Mouse (Mus musculus) myocyte (in vitro differentiated cells): ENCODE results near the gene Plpp7. TPM values are rescaled to one million over a fixed set of nuclear protein-coding genes. Genes with fewer than 3 reads are reported as not detected.

Experiments used
- H3K27me3 ChIP-seq: one replicate; pipeline ENCODE4 v1.6.1; 2011; ENCODE audit not compliant: control insufficient read depth, insufficient read depth, insufficient read length
- H3K36me3 ChIP-seq: one replicate; pipeline ENCODE4 v1.6.1; 2011; ENCODE audit not compliant: control insufficient read depth, insufficient read depth
- H3K4me2 ChIP-seq: one replicate; pipeline ENCODE4 v1.6.1; 2011; ENCODE audit warnings: low read depth, control low read depth
- H3K4me3 ChIP-seq: one replicate; pipeline ENCODE4 v1.5.1; 2011; ENCODE audit warnings: mild to moderate bottlenecking, control low read depth, moderate library complexity
- H3K79me2 ChIP-seq: one replicate; pipeline ENCODE4 v1.6.1; 2011; ENCODE audit not compliant: control insufficient read depth, insufficient read depth
- H3ac ChIP-seq: one replicate; pipeline ENCODE4 v1.6.1; 2011; ENCODE audit not compliant: control insufficient read depth, insufficient read length
- CEBPB ChIP-seq: IDR thresholded peaks from 2 replicates; pipeline ENCODE4 v1.6.1; 2011; ENCODE audit warnings: mild to moderate bottlenecking, moderate library complexity; ENCODE audit not compliant: poor library complexity, insufficient read depth, severe bottlenecking
- E2F4 ChIP-seq: IDR thresholded peaks from one replicate; pipeline ENCODE4 v1.6.1; 2011; ENCODE audit warnings: mild to moderate bottlenecking, control low read depth, moderate library complexity; ENCODE audit not compliant: insufficient read depth
- MAX ChIP-seq: IDR thresholded peaks from one replicate; pipeline ENCODE4 v1.6.1; 2011; ENCODE audit warnings: low read depth, mild to moderate bottlenecking, control low read depth
- MYOD1 ChIP-seq, 3 experiments: IDR thresholded peaks; one replicate each; pipeline ENCODE4 v1.6.1; 2011; ENCODE audit warnings: control low read depth in 2 of 3, low read depth in 2 of 3, mild to moderate bottlenecking in 2 of 3, moderate library complexity in 1 of 3; ENCODE audit not compliant: insufficient read length in 2 of 3, control insufficient read depth in 1 of 3
- MYOG ChIP-seq, 3 experiments: IDR thresholded peaks; one replicate each; pipeline ENCODE4 v1.6.1; 2011; ENCODE audit warnings: control low read depth in 2 of 3, low read depth in 2 of 3, mild to moderate bottlenecking in 2 of 3; ENCODE audit not compliant: insufficient read length in 2 of 3, control insufficient read depth in 1 of 3, insufficient read depth in 1 of 3
- POLR2A ChIP-seq: IDR thresholded peaks from one replicate; pipeline ENCODE4 v1.6.1; 2011; ENCODE audit warnings: low read depth, mild to moderate bottlenecking, control low read depth, moderate library complexity; ENCODE audit not compliant: insufficient read length
- POLR2AphosphoS2 ChIP-seq: IDR thresholded peaks from one replicate; pipeline ENCODE4 v1.6.1; 2011; ENCODE audit warnings: low read depth, control low read depth; ENCODE audit not compliant: insufficient read length
- REST ChIP-seq: IDR thresholded peaks from one replicate; pipeline ENCODE4 v1.6.1; 2011; ENCODE audit warnings: mild to moderate bottlenecking, control low read depth, moderate library complexity; ENCODE audit not compliant: insufficient read depth, insufficient read length
- SRF ChIP-seq: IDR thresholded peaks from one replicate; pipeline ENCODE4 v1.6.1; 2011; ENCODE audit warnings: low read depth; ENCODE audit not compliant: control insufficient read depth, insufficient read length
- TCF12 ChIP-seq: IDR thresholded peaks from one replicate; pipeline ENCODE4 v1.6.1; 2011; ENCODE audit warnings: mild to moderate bottlenecking, control low read depth; ENCODE audit not compliant: poor library complexity, insufficient read depth, severe bottlenecking
- TCF3 ChIP-seq: IDR thresholded peaks from one replicate; pipeline ENCODE4 v1.6.1; 2011; ENCODE audit warnings: low read depth, control low read depth; ENCODE audit not compliant: insufficient read length
- USF1 ChIP-seq: IDR thresholded peaks from one replicate; pipeline ENCODE4 v1.6.1; 2011; ENCODE audit warnings: low read depth, mild to moderate bottlenecking, control low read depth, moderate library complexity
- polyA plus RNA-seq: library from polyadenylated mRNA; unstranded; fragments of >200 nt; fragmentation: generic; extraction: Trizol; gene quantifications from one replicate; pipeline ENCODE4 v1.2.1, GENCODE M21; 2012; ENCODE audit warnings: missing spikeins

The Plpp7 gene
- polyA plus RNA-seq, 1 experiment = 60.6 TPM

GRCm38 (mm10) chr2:32077744-32078143 lies 17.6 kb upstream of the Plpp7 start:
- peak overlapping the region; percentile 24 for H3K4me2 ChIP-seq
- H3ac ChIP-seq = no peak overlapping the region
- no peaks in the 10 kb centered on the region for H3K36me3 ChIP-seq
- no peaks in the 10 kb centered on the region for H3K79me2 ChIP-seq
- no peak overlapping the region for H3K4me3 ChIP-seq
- TF ChIP-seq SRF (no peak), TCF3 (no peak), TCF12 (no peak), CEBPB (no peak), USF1 (no peak), MYOD1 (IDR thresholded peaks at IDR 0.05; ENCODE audit: control insufficient read depth in 1 of 3, insufficient read length in 2 of 3, low read depth in 2 of 3) (no peak)
- peaks cover 35% of the 10 kb centered on the region for H3K27me3 ChIP-seq

GRCm38 (mm10) chr2:32078522-32078921 lies 16.8 kb upstream of the Plpp7 start:
- Histone ChIP-seq H3K27me3 (peaks cover 34% of the 10 kb centered on the region), H3K4me2 (peak overlapping the region; percentile 24), H3ac (no peak overlapping the region), H3K36me3 (no peaks in the 10 kb centered on the region), H3K79me2 (no peaks in the 10 kb centered on the region), H3K4me3 (no peak overlapping the region)
- no peak for TF ChIP-seq REST
- TF ChIP-seq POLR2A = no peak

DNA sequence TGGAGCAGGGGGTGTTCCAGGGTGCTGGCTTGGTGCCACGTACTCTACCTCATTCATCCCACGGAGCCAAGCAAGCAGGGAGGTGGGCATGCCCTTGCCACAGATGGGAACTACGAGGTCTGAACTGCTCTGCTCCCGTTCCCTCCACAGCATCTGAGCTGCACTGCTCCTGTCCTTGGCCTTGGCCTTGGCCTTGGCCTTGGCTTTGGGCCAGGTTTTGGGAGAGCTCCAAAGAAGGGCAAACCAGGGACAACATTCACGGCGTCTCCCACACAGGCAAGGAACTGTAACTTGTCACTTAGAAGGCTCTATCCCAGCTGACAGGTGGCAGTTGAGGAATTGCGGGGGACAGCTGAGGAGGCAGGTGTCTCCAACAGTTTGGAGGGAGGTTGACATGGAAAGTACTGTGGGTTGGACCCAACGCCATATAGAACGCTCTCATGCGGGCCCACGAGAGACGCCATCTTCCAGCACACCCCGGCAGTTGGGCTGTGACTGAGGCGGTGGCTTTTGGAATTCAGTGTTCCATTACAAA lies 16.1 kb upstream of the Plpp7 start:
- H3K36me3 ChIP-seq = no peaks in the 10 kb centered on the region
- TF ChIP-seq POLR2AphosphoS2 (peak; percentile 23), MAX (no peak), MYOG (IDR thresholded peaks at IDR 0.05; ENCODE audit: control insufficient read depth in 1 of 3, insufficient read depth in 1 of 3, insufficient read length in 2 of 3, low read depth in 2 of 3) (peak in 2 of 3 experiments; percentile 6 to 84), CEBPB (no peak), POLR2A (peak; percentile 46), MYOD1 (IDR thresholded peaks at IDR 0.05; ENCODE audit: control insufficient read depth in 1 of 3, insufficient read length in 2 of 3, low read depth in 2 of 3) (peak in 2 of 3 experiments; percentile 77 to 94), SRF (no peak), REST (no peak), E2F4 (no peak), USF1 (no peak), TCF12 (peak; percentile 64), TCF3 (no peak)
- no peaks in the 10 kb centered on the region for H3K79me2 ChIP-seq
- peak overlapping the region; percentile 50 for H3K4me2 ChIP-seq
- H3K4me3 ChIP-seq = no peak overlapping the region
- peaks cover 35% of the 10 kb centered on the region for H3K27me3 ChIP-seq
- H3ac ChIP-seq = no peak overlapping the region

DNA sequence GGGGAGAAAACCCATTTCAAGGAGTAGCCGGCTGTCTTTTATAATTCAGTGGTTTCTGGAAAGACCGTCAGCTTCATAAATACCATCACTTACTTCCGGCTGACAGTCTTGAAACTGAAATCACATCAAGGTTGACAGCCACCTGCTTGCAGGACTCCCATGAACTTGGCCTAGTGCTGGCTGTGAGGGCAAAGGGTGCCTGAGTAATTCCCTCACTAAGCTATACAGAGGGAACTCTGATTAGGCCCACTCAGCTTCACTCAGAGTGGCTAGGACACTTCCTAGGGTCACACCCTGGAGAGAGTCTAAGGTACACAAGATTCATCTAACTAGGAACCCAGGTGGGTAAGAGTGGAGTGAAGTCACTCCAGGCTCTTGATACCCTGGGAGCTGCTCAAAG lies 14.6 kb upstream of the Plpp7 start:
- H3K27me3 ChIP-seq = peaks cover 49% of the 10 kb centered on the region
- no peaks in the 10 kb centered on the region for H3K36me3 ChIP-seq
- TF ChIP-seq SRF (no peak), TCF12 (no peak), MYOD1 (IDR thresholded peaks at IDR 0.05; ENCODE audit: control insufficient read depth in 1 of 3, insufficient read length in 2 of 3, low read depth in 2 of 3) (no peak), USF1 (no peak), TCF3 (no peak), REST (no peak), CEBPB (no peak), MYOG (IDR thresholded peaks at IDR 0.05; ENCODE audit: control insufficient read depth in 1 of 3, insufficient read depth in 1 of 3, insufficient read length in 2 of 3, low read depth in 2 of 3) (no peak), POLR2A (no peak), E2F4 (no peak), POLR2AphosphoS2 (no peak), MAX (no peak)
- no peak overlapping the region for H3K4me3 ChIP-seq
- peak overlapping the region; percentile 50 for H3K4me2 ChIP-seq
- no peak overlapping the region for H3ac ChIP-seq
- no peaks in the 10 kb centered on the region for H3K79me2 ChIP-seq

DNA sequence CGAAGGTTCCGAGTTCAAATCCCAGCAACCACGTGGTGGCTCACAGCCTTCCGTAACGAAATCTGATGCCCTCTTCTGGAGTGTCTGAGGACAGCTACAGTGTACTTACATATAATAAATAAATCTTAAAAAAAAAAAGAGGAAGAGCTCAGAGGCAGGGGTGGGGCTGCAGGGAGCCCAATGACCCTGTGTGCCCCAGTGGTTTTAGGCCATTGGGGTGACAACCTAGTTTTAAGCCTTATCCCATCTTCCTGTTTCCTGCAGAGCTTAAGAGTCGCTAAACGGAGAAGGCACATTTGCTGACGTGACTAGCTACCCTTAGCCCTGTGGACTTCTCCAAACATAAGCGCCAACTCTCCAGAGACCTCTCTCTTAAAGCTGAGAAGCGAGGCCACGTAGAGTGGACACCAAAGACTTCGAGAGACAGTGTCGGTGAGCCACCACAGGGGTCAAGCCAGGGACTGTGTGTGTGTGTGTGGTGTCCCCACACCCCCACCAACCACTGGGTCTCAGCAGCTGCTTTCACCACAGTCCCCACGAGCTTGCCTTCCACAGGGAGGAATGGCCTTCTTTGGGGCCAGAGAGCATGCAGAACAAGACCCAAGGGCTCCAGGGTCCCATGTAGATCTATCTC lies 13.9 kb upstream of the Plpp7 start:
- H3K4me2 ChIP-seq = peak overlapping the region; percentile 21
- H3K27me3 ChIP-seq = peaks cover 56% of the 10 kb centered on the region

More for the DNA sequence above, 13.9 kb upstream of the Plpp7 start:
- Histone ChIP-seq H3K4me3 (peak overlapping the region; percentile 16), H3K36me3 (no peaks in the 10 kb centered on the region), H3K79me2 (no peaks in the 10 kb centered on the region), H3ac (no peak overlapping the region)
- TF ChIP-seq SRF (no peak), REST (no peak), E2F4 (no peak), USF1 (no peak), MYOD1 (IDR thresholded peaks at IDR 0.05; ENCODE audit: control insufficient read depth in 1 of 3, insufficient read length in 2 of 3, low read depth in 2 of 3) (peak in 1 of 3 experiments; percentile 60), POLR2AphosphoS2 (no peak), MAX (no peak), TCF3 (no peak), MYOG (IDR thresholded peaks at IDR 0.05; ENCODE audit: control insufficient read depth in 1 of 3, insufficient read depth in 1 of 3, insufficient read length in 2 of 3, low read depth in 2 of 3) (peak in 2 of 3 experiments; percentile 28 to 74), POLR2A (no peak), CEBPB (no peak), TCF12 (no peak)
